ENCODE assay signal across 1 mouse cellular context in genomic region chr5:9090493-9091106, GRCm38 (mm10).
TF ChIP-seq lines count a peak whose summit lies in the region.

No protein-coding gene starts in this region.

TF ChIP-seq in CH12.LX, 34 proteins besides CTCF, POLR2A, EP300 and RAD21 (continued from another document):
- peak; percentile 29 for TF ChIP-seq MEF2A (IDR thresholded peaks at IDR 0.05; ENCODE audit: borderline replicate concordance, low read depth, low read length)
- peak; percentile 36 for TF ChIP-seq ELF1 (IDR thresholded peaks at IDR 0.05; ENCODE audit: low read depth, low read length)
- peak; percentile 92 for TF ChIP-seq IRF4 (IDR thresholded peaks at IDR 0.05; ENCODE audit: low read depth, low read length)
- peak; percentile 45 for TF ChIP-seq MAX (IDR thresholded peaks at IDR 0.05; ENCODE audit: low read length)
- no peak for TF ChIP-seq NELFE (IDR thresholded peaks at IDR 0.05; ENCODE audit: low read depth, low read length)
- TF ChIP-seq ZMIZ1 (IDR thresholded peaks at IDR 0.05; ENCODE audit: low read depth, low read length): no peak
TF ChIP-seq in CH12.LX: peak in this region for 11.
